Mouse (Mus musculus) lung, embryonic 14.5 days (tissue): ENCODE data around the gene Dnm3. TPM values are rescaled to one million over a fixed set of nuclear protein-coding genes. Genes with fewer than 3 reads are reported as not detected.
A peak's percentile ranks its signal among the peaks of the same experiment; 100 is the strongest.

Source experiments
- ATAC-seq: fragments of 200-750 bp; cut with Nextera tagmentation; 2 replicates; pipeline ENCODE4 v1.8.0; 2017; ENCODE audit warnings: mild to moderate bottlenecking, moderate TSS enrichment, moderate library complexity; ENCODE audit not compliant: insufficient read depth
- DNase-seq: peaks from one replicate; pipeline ENCODE4 v3.0.0-alpha.2; 2015
- H3K27ac ChIP-seq: fragments of 300-500 bp; sonication (generic); 2 replicates; pipeline ENCODE4 v1.5.1; 2014; ENCODE audit warnings: low read depth, mild to moderate bottlenecking, moderate library complexity
- H3K27me3 ChIP-seq: fragments of 300-500 bp; sonication (generic); 2 replicates; pipeline ENCODE4 v1.6.1; 2014; ENCODE audit warnings: low read length, control low read depth; ENCODE audit not compliant: insufficient read depth
- H3K36me3 ChIP-seq: fragments of 300-500 bp; sonication (generic); 2 replicates; pipeline ENCODE4 v1.6.1; 2014; ENCODE audit warnings: control low read depth; ENCODE audit not compliant: insufficient read depth
- H3K4me1 ChIP-seq: fragments of 300-500 bp; sonication (generic); 2 replicates; pipeline ENCODE4 v1.6.1; 2014; ENCODE audit warnings: antibody characterized with exemption, control low read depth; ENCODE audit not compliant: insufficient read depth
- H3K4me2 ChIP-seq: fragments of 300-500 bp; sonication (generic); 2 replicates; pipeline ENCODE4 v1.6.1; 2014; ENCODE audit warnings: mild to moderate bottlenecking
- H3K4me3 ChIP-seq: fragments of 300-500 bp; sonication (generic); 2 replicates; pipeline ENCODE4 v1.5.1; 2014; ENCODE audit warnings: low read depth, low read length
- H3K9ac ChIP-seq: fragments of 300-500 bp; sonication (generic); 2 replicates; pipeline ENCODE4 v1.6.1; 2014
- H3K9me3 ChIP-seq: fragments of 300-500 bp; sonication (generic); 2 replicates; pipeline ENCODE4 v1.6.1; 2016; ENCODE audit warnings: low read depth, low read length, control low read depth
- CTCF ChIP-seq: IDR thresholded peaks from 2 replicates; pipeline ENCODE4 v1.5.1; 2016; ENCODE audit warnings: antibody characterized with exemption, low read depth
- WGBS: fragments of 180-500 bp; shearing (Covaris S2); extraction: QIAGEN DNeasy Blood & Tissue Kit; methylation state at CpG from one replicate; pipeline ENCODE4 v1.1.7; 2014; 5-methylcytosine and 5-hydroxymethylcytosine counted together
- polyA plus RNA-seq: library from polyadenylated mRNA; unstranded; fragments of >200 nt; fragmentation: Nextera tagmentation; extraction: Ambion mirVana; gene quantifications from 2 replicates; pipeline ENCODE4 v1.2.1, GENCODE M21; 2014

Gene Dnm3
- polyA plus RNA-seq, 1 experiment from 2014 or later, result 2.8 TPM

GRCm38 (mm10) chr1:162312152-162312551, 165.7 kb downstream of the Dnm3 start:
- H3K4me1 ChIP-seq, result 0 out of 2 replicates have a peak, but pooled peaks cover 3% of the 10 kb centered on the region
- TF ChIP-seq CTCF, result no peak
- ATAC-seq (no peak), DNase-seq (no peak)
- no peak overlapping the region for H3K9ac ChIP-seq
- H3K36me3 ChIP-seq, result no peaks in the 10 kb centered on the region
- 76% methylated on average over 7 of the region's 7 CpGs for WGBS
- no peak overlapping the region for H3K27ac ChIP-seq
- no peaks in the 10 kb centered on the region for H3K9me3 ChIP-seq
- no peaks in the 10 kb centered on the region for H3K27me3 ChIP-seq
- no peak overlapping the region for H3K4me2 ChIP-seq
- H3K4me3 ChIP-seq, result no peak overlapping the region

GRCm38 (mm10) chr1:162305247-162305646, 172.6 kb downstream of the Dnm3 start:
- DNase-seq (no peak), ATAC-seq (no peak; the same call in 1 of the 2 replicates)
- H3K4me2 ChIP-seq, result 0 out of 2 replicates have a peak overlapping the region, but pooled peaks have one; percentile 4
- H3K27ac ChIP-seq, result peak overlapping the region; percentile 25; the same call in 1 of the 2 replicates
- 46% methylated on average over 6 of the region's 6 CpGs for WGBS
- H3K4me1 ChIP-seq, result peaks cover 17% of the 10 kb centered on the region; the same call in 1 of the 2 replicates
- H3K9ac ChIP-seq, result no peak overlapping the region
- no peaks in the 10 kb centered on the region for H3K36me3 ChIP-seq
- no peaks in the 10 kb centered on the region for H3K27me3 ChIP-seq
- no peaks in the 10 kb centered on the region for H3K9me3 ChIP-seq
- no peak for TF ChIP-seq CTCF
- no peak overlapping the region for H3K4me3 ChIP-seq

- H3K4me1 ChIP-seq, result peaks cover 13% of the 10 kb centered on the region; the same call in 1 of the 2 replicates
- H3K4me2 ChIP-seq, result no peak overlapping the region
- no peaks in the 10 kb centered on the region for H3K36me3 ChIP-seq
- 26% methylated on average over 4 of the region's 4 CpGs for WGBS
- H3K9me3 ChIP-seq, result no peaks in the 10 kb centered on the region
- no peak for TF ChIP-seq CTCF
- no peak overlapping the region for H3K27ac ChIP-seq
- ATAC-seq (no peak), DNase-seq (no peak)
- no peaks in the 10 kb centered on the region for H3K27me3 ChIP-seq
- no peak overlapping the region for H3K4me3 ChIP-seq
- H3K9ac ChIP-seq, result no peak overlapping the region
These were observed 175.4 kb downstream of the Dnm3 start for GRCm38 (mm10) chr1:162302480-162302879.

- ATAC-seq (no peak), DNase-seq (peak; percentile 50)
- WGBS, result 62% methylated on average over 12 of the region's 12 CpGs
- Histone ChIP-seq H3K9me3 (no peaks in the 10 kb centered on the region), H3K27me3 (no peaks in the 10 kb centered on the region), H3K36me3 (no peaks in the 10 kb centered on the region), H3K4me2 (no peak overlapping the region), H3K4me3 (no peak overlapping the region), H3K4me1 (0 out of 2 replicates have a peak, but pooled peaks cover 8% of the 10 kb centered on the region), H3K27ac (no peak overlapping the region), H3K9ac (no peak overlapping the region)
- no peak for TF ChIP-seq CTCF
These were observed 178.1 kb downstream of the Dnm3 start for GRCm38 (mm10) chr1:162299558-162300319.

- WGBS, result 88% methylated on average over 3 of the region's 3 CpGs
- TF ChIP-seq CTCF, result no peak
- H3K4me2 ChIP-seq, result no peak overlapping the region
These were observed 179.3 kb downstream of the Dnm3 start for GRCm38 (mm10) chr1:162298527-162298926.

GRCm38 (mm10) chr1:162295443-162295842, 182.4 kb downstream of the Dnm3 start:
- H3K4me1 ChIP-seq, result peaks cover 4% of the 10 kb centered on the region; the same call in 1 of the 2 replicates
- TF ChIP-seq CTCF, result no peak
- no peaks in the 10 kb centered on the region for H3K36me3 ChIP-seq
- ATAC-seq (0 out of 2 replicates have a peak, but pooled peaks have one; percentile 18), DNase-seq (peak; percentile 45)
- H3K4me3 ChIP-seq, result no peak overlapping the region
- H3K9ac ChIP-seq, result no peak overlapping the region
- H3K27ac ChIP-seq, result peak overlapping the region; percentile 16; the same call in 1 of the 2 replicates
- H3K9me3 ChIP-seq, result no peaks in the 10 kb centered on the region
- H3K4me2 ChIP-seq, result no peak overlapping the region
- 61% methylated on average over 5 of the region's 5 CpGs for WGBS
- H3K27me3 ChIP-seq, result no peaks in the 10 kb centered on the region

More at GRCm38 (mm10) chr1:162298527-162298926, 179.3 kb downstream of the Dnm3 start:
- ATAC-seq (no peak), DNase-seq (no peak)
- H3K9me3 ChIP-seq, result no peaks in the 10 kb centered on the region
- no peak overlapping the region for H3K4me3 ChIP-seq
- no peaks in the 10 kb centered on the region for H3K27me3 ChIP-seq
- no peaks in the 10 kb centered on the region for H3K36me3 ChIP-seq
- H3K4me1 ChIP-seq, result peaks cover 10% of the 10 kb centered on the region; the same call in 1 of the 2 replicates
- no peak overlapping the region for H3K9ac ChIP-seq
- H3K27ac ChIP-seq, result no peak overlapping the region

GRCm38 (mm10) chr1:162294572-162294910, 183.3 kb downstream of the Dnm3 start:
- Histone ChIP-seq H3K27ac (peak overlapping the region; percentile 26; the same call in 1 of the 2 replicates), H3K9ac (no peak overlapping the region), H3K9me3 (no peaks in the 10 kb centered on the region), H3K36me3 (no peaks in the 10 kb centered on the region), H3K27me3 (no peaks in the 10 kb centered on the region), H3K4me3 (no peak overlapping the region), H3K4me1 (peaks cover 4% of the 10 kb centered on the region; the same call in 1 of the 2 replicates), H3K4me2 (no peak overlapping the region)
- TF ChIP-seq CTCF, result no peak
- ATAC-seq, result 0 out of 2 replicates have a peak, but pooled peaks have one; percentile 17
- no peak for DNase-seq
- WGBS, result 55% methylated on average over 4 of the region's 4 CpGs
